Mouse (Mus musculus): Measurements from ENCODE around the gene Mcm2. TPM values are rescaled to one million over a fixed set of nuclear protein-coding genes. Genes with fewer than 3 reads are reported as not detected.

The Mcm2 gene
- polyA plus RNA-seq, 1 experiment from 2014 or later = 53.6 TPM

- H3K9me3 ChIP-seq (ENCODE audit: low read length) = no peaks in the 10 kb centered on the region
- no peak for ATAC-seq
- no peak overlapping the region for H3K4me2 ChIP-seq (ENCODE audit: low read depth, low read length)
- TF ChIP-seq EP300 (IDR thresholded peaks at IDR 0.05; ENCODE audit: low read depth) = no peak
- no peak for TF ChIP-seq CTCF (IDR thresholded peaks at IDR 0.05; ENCODE audit: low read depth)
- DNase-seq = no peak
- no peaks in the 10 kb centered on the region for H3K27me3 ChIP-seq (ENCODE audit: insufficient read depth, low read length)
- no peak overlapping the region for H3K4me3 ChIP-seq (ENCODE audit: low read depth, low read length)
- WGBS (ENCODE audit: insufficient replicate concordance) = 82% methylated on average over 6 of the region's 6 CpGs
- no peak overlapping the region for H3K9ac ChIP-seq (replicated peaks)
- no peak overlapping the region for H3K27ac ChIP-seq (ENCODE audit: low read depth)
- H3K36me3 ChIP-seq (replicated peaks; ENCODE audit: insufficient read depth, low read length) = no peaks in the 10 kb centered on the region
- no peaks in the 10 kb centered on the region for H3K4me1 ChIP-seq (ENCODE audit: insufficient read depth)
These were observed 30.9 kb upstream of the Mcm2 start for GRCm38 (mm10) chr6:88929451-88929850.

GRCm38 (mm10) chr6:88928576-88928975 is 30.0 kb upstream of the Mcm2 start:
- no peak for TF ChIP-seq CTCF (IDR thresholded peaks at IDR 0.05; ENCODE audit: low read depth)
- TF ChIP-seq EP300 (IDR thresholded peaks at IDR 0.05; ENCODE audit: low read depth) = no peak
- Histone ChIP-seq H3K9me3 (ENCODE audit: low read length) (no peaks in the 10 kb centered on the region), H3K9ac (replicated peaks) (no peak overlapping the region), H3K36me3 (replicated peaks; ENCODE audit: insufficient read depth, low read length) (no peaks in the 10 kb centered on the region), H3K4me3 (ENCODE audit: low read depth, low read length) (no peak overlapping the region), H3K27me3 (ENCODE audit: insufficient read depth, low read length) (no peaks in the 10 kb centered on the region), H3K4me1 (ENCODE audit: insufficient read depth) (no peaks in the 10 kb centered on the region), H3K27ac (ENCODE audit: low read depth) (no peak overlapping the region), H3K4me2 (ENCODE audit: low read depth, low read length) (no peak overlapping the region)
- ATAC-seq (no peak), DNase-seq (no peak)
- 74% methylated on average over 5 of the region's 5 CpGs for WGBS (ENCODE audit: insufficient replicate concordance)

- H3K9ac ChIP-seq (replicated peaks) = no peak overlapping the region
- DNase-seq (no peak), ATAC-seq (no peak)
- no peaks in the 10 kb centered on the region for H3K27me3 ChIP-seq (ENCODE audit: insufficient read depth, low read length)
- WGBS (ENCODE audit: insufficient replicate concordance) = 72% methylated on average over 1 of the region's 1 CpGs
- no peak overlapping the region for H3K4me3 ChIP-seq (ENCODE audit: low read depth, low read length)
- H3K27ac ChIP-seq (ENCODE audit: low read depth) = no peak overlapping the region
- H3K4me2 ChIP-seq (ENCODE audit: low read depth, low read length) = no peak overlapping the region
- H3K36me3 ChIP-seq (replicated peaks; ENCODE audit: insufficient read depth, low read length) = no peaks in the 10 kb centered on the region
- H3K4me1 ChIP-seq (ENCODE audit: insufficient read depth) = no peaks in the 10 kb centered on the region
- H3K9me3 ChIP-seq (ENCODE audit: low read length) = no peaks in the 10 kb centered on the region
- TF ChIP-seq CTCF (IDR thresholded peaks at IDR 0.05; ENCODE audit: low read depth) (no peak), EP300 (IDR thresholded peaks at IDR 0.05; ENCODE audit: low read depth) (no peak)
These were observed 29.4 kb upstream of the Mcm2 start for GRCm38 (mm10) chr6:88928026-88928425.

GRCm38 (mm10) chr6:88927595-88927994 is 29.0 kb upstream of the Mcm2 start:
- peak; percentile 40 for ATAC-seq
- no peaks in the 10 kb centered on the region for H3K36me3 ChIP-seq (replicated peaks; ENCODE audit: insufficient read depth, low read length)
- H3K4me1 ChIP-seq (ENCODE audit: insufficient read depth) = no peaks in the 10 kb centered on the region
- 10% methylated on average over 2 of the region's 2 CpGs for WGBS (ENCODE audit: insufficient replicate concordance)
- no peak overlapping the region for H3K4me2 ChIP-seq (ENCODE audit: low read depth, low read length)
- no peak overlapping the region for H3K9ac ChIP-seq (replicated peaks)
- no peaks in the 10 kb centered on the region for H3K9me3 ChIP-seq (ENCODE audit: low read length)
- no peak overlapping the region for H3K27ac ChIP-seq (ENCODE audit: low read depth)
- no peaks in the 10 kb centered on the region for H3K27me3 ChIP-seq (ENCODE audit: insufficient read depth, low read length)
- no peak overlapping the region for H3K4me3 ChIP-seq (ENCODE audit: low read depth, low read length)
- peak; percentile 80 for DNase-seq
- TF ChIP-seq EP300 (IDR thresholded peaks at IDR 0.05; ENCODE audit: low read depth) = no peak
- TF ChIP-seq CTCF (IDR thresholded peaks at IDR 0.05; ENCODE audit: low read depth) = peak; percentile 98

GRCm38 (mm10) chr6:88926870-88927269 is 28.3 kb upstream of the Mcm2 start:
- H3K4me2 ChIP-seq (ENCODE audit: low read depth, low read length) = no peak overlapping the region
- H3K27ac ChIP-seq (ENCODE audit: low read depth) = no peak overlapping the region
- no peaks in the 10 kb centered on the region for H3K27me3 ChIP-seq (ENCODE audit: insufficient read depth, low read length)
- no peaks in the 10 kb centered on the region for H3K36me3 ChIP-seq (replicated peaks; ENCODE audit: insufficient read depth, low read length)
- no peaks in the 10 kb centered on the region for H3K9me3 ChIP-seq (ENCODE audit: low read length)
- TF ChIP-seq CTCF (IDR thresholded peaks at IDR 0.05; ENCODE audit: low read depth) (no peak), EP300 (IDR thresholded peaks at IDR 0.05; ENCODE audit: low read depth) (no peak)
- H3K4me3 ChIP-seq (ENCODE audit: low read depth, low read length) = no peak overlapping the region
- DNase-seq (no peak), ATAC-seq (no peak)
- H3K9ac ChIP-seq (replicated peaks) = no peak overlapping the region
- H3K4me1 ChIP-seq (ENCODE audit: insufficient read depth) = no peaks in the 10 kb centered on the region
- WGBS (ENCODE audit: insufficient replicate concordance) = 34% methylated on average over 3 of the region's 3 CpGs

GRCm38 (mm10) chr6:88925640-88926205 is 27.1 kb upstream of the Mcm2 start:
- TF ChIP-seq CTCF (IDR thresholded peaks at IDR 0.05; ENCODE audit: low read depth) (no peak), EP300 (IDR thresholded peaks at IDR 0.05; ENCODE audit: low read depth) (no peak)
- H3K4me3 ChIP-seq (ENCODE audit: low read depth, low read length) = no peak overlapping the region
- no peaks in the 10 kb centered on the region for H3K9me3 ChIP-seq (ENCODE audit: low read length)
- H3K27me3 ChIP-seq (ENCODE audit: insufficient read depth, low read length) = no peaks in the 10 kb centered on the region
- H3K27ac ChIP-seq (ENCODE audit: low read depth) = no peak overlapping the region
- no peak for DNase-seq
- H3K9ac ChIP-seq (replicated peaks) = no peak overlapping the region
- H3K4me2 ChIP-seq (ENCODE audit: low read depth, low read length) = no peak overlapping the region
- no peaks in the 10 kb centered on the region for H3K4me1 ChIP-seq (ENCODE audit: insufficient read depth)
- no peaks in the 10 kb centered on the region for H3K36me3 ChIP-seq (replicated peaks; ENCODE audit: insufficient read depth, low read length)
- 49% methylated on average over 4 of the region's 4 CpGs for WGBS (ENCODE audit: insufficient replicate concordance)
- ATAC-seq = no peak
